Mouse (Mus musculus) c-Kit-positive CD71-positive TER-119-negative erythroid progenitor cells, embryonic 14.5 days (primary cell): ENCODE data around the gene Scamp2.

Source experiments
- DNase-seq: peaks from one replicate; pipeline ENCODE4 v3.0.0-alpha.2; 2013; ENCODE audit warnings: low read depth

The Scamp2 gene

DNA sequence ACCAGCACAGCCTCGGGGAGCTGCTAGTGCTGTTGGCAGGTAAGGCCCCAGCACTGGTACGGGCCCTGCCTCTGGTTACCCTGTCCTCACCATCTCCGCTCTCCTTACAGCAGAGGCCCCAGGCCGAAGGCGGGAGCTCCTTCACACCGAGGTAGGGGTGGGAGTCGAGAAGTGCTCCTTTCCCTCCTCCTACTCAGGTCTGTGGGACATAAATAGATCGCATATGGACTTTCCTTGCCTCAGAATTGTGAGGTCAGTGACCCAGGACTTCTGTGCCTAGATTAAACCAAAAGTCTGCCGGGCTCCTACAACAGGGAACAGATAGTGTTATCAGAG lies 33.4 kb downstream of the Scamp2 start:
- DNase-seq, result no peak

DNA sequence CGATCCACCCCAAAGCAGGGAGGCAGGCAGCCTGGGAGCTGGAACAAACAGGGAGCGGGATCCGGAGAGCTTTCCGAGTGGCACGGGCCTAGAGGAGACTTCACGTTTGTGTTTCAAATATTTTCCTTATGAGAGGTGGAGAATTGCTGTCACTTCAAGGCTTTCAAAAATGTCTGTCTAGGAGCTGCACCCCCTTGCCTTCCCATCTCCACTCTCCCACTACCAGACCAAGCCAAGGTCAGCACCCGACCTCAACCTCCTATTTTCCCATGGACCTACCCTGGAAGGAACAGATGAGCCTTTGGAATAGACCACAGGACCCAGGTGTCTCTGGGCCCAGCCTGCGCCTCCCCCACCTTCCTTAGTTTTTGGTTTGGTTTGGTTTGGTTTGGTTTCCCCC lies 36.5 kb downstream of the Scamp2 start:
- DNase-seq, result no peak

DNA sequence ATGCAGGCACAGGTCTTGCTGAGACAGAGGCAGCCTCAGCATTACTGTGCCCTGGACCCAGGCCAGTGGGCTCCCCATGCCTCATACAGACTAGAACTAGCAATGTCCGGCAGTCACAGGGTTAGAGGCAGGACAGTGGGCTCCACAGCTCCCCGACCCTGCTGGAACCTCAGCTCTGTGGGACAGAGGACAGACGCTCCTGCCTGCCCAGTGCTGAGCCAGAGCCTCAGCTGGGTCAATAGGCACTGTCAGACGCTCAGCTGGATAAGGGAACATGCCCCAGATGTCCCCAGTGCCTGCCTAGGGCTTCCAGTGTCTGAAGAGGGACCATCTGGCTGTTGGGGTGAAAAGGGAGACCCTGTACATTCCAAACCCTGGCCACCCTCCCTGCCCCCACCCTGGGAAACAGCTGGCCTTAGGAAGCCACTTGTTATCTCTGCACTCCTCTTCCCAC lies 37.2 kb downstream of the Scamp2 start:
- DNase-seq, result no peak

DNA sequence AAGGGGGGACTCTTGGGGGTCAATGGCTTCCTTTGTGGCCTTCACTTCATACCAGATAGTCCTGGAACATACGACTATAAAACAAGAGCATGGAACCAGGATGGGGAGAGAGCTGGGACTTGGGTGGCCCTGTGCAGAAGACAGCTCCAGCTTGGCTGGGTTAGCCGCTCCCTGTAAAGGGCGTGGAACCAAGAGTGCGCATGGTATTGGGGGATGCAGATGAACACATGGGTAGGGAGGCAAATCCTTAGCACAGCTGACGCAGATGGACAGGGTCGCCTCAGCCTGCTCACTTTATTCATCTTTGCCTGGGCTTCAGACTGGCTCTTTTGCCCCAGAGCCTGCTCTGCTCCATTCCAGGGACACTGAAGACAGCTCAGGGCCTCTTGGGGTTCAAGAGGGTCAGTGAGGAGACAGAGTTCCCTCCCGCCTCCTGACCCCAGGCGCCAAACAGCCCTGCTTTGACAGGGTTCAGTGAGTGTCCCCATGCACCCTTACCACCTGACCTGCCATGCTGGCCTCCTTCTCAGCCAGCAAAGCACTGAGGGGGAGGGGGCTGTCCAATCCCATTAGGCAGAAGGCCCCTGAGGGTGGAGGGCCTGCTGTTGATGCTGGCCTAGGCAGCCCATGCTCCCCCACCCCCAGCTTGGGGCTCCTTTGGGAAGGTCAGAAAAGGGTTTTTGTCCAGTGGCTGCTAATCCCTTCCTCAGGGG lies 38.3 kb downstream of the Scamp2 start:
- DNase-seq, result no peak

DNA sequence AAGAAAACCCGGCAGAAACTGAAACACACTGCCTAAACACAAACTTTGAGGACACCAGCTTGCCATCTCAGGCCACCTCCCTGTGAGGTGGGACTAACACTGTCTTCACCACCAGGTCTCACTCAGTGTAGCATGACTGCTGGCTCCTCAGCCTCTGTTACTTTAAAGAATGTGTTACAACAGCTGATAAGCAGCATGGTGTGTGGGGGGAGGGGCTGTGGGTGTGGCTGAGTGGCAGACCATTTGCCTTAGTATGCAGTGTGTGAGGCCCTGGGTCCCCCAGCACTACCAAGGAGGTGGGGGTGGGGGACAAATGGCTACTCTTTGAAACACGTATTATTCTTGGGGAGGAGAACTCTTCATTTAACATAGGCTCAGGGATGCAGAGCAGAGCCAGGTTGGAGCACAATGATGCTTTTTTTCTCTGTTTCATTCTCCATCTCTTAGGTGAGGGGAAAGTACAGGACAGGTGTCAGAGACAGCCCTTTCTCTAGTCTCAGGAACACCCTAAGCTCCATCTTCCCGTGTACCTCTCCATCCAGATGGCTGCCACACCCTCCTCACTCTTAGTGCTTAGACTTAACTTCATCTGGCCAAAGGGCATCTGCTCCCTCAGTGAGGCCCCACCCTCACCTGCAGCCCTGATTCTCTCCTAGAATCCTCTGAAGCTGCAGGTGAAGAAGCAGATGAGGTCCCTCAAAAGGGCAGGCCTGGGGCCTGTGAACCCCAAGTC lies 40.0 kb downstream of the Scamp2 start:
- DNase-seq, result peak; percentile 49

DNA sequence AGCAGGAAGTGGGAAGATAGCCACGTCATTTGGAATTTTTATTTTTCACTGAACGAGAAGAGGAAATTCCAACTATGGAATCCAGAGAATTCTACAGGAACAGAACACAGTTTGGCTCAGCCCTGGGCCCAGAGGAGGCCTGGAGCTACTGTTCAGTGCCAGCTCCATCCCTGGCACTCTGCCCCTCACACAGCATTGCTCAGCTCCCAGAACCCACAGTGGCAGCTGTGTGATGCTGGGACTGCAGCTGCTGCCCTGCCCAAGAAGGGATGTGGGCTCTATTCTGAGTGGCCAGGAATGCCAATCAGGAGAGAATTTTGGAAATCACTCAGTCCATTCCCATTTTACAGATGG lies 40.6 kb downstream of the Scamp2 start:
- no peak for DNase-seq

DNA sequence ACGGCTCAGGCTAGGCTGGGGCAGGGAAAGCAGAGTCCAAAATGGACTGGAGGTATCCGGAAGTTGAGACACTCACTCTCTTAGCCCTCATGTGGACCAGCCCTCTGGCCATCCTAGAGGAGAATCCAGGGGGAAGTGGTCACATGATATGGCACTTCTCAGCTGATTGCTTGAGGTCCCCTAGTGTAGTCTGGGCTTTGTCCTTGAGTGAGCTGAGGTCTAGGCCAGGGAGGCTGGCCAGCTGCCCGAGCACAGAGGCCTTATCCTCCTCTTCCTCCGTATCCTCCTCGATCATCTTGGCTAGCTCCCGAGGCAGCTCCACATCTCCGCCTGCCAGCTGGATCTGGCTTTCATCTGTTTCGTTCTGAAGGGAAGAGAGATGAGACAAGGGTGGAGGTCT lies 41.4 kb downstream of the Scamp2 start:
- no peak for DNase-seq

DNA sequence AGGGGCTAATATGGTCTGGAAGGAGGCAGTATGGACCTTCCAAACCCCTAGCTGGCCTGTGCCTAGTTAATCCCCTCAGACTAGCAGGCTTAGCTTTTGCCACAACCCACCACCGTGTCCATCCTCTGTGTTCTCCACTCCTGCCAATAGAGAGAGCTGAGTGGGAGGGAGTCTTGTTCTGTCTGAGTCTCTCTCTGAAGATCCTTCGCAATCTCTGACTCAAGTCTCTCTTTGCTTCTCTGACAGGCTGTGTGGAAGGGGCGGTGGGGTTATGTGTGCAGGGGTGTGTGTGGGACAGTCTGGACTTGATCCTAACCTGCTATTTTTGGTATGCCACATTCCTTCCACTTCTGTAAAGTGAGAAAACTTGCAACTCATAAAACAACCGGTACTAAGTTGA lies 44.1 kb downstream of the Scamp2 start:
- DNase-seq, result no peak

DNA sequence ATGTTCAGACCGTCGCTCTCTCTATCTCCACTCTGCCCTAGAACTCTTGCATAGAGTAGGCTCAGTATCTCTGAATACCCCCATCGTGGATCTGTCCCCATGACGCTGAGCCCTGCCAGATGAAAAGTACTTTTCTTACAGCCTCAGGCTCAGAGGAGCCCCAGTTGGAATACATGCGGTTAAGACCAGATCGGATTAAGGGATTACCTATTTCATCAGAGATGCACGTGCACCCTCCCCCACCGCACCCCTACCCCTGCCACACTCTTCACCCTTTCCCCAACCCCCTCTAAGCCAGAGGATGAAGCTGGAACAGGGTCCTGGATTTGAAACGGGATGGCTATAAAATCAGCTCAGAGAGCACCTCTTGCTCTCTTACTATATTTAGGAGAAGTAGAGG lies 44.8 kb downstream of the Scamp2 start:
- no peak for DNase-seq

DNA sequence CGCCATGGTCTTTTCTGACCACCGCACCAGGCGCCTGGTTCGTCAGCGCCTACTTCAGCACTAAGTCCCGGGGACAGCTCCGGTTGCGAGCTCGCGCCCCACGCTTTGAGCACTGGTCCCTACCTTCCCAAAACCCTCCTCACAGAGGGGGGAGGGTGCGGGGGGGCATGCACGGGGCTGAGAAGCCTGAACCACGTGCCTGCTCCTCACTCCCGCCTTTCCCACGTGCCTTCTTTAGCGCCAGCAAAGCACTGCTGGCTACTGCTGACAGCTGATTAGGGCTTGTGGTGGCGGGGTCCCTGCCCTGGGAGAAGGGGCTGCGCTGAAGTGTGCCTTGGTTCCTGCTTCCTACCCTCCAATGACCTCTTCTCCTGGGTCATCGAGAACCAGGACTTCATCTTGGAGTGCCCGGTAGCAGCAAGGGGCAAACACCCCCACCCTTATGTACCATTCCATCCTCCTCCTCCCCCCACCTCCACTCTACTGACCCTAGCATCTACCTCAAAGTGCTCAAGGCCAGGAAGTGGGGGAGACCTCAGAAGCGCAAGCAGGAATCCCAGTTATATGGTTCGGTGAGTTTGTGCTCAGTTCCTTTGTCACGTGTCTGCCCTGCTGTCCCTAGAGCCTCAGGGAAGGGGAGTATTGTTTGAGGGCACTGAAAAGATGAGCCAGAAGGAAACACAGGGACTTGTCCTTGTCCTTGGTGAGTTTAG lies 45.6 kb downstream of the Scamp2 start, which contains the start of gene Cplx3:
Cplx3 (minus strand) TSS at position 143 of the 713 bp plus-strand sequence.
- DNase-seq, result peak; percentile 34

DNA sequence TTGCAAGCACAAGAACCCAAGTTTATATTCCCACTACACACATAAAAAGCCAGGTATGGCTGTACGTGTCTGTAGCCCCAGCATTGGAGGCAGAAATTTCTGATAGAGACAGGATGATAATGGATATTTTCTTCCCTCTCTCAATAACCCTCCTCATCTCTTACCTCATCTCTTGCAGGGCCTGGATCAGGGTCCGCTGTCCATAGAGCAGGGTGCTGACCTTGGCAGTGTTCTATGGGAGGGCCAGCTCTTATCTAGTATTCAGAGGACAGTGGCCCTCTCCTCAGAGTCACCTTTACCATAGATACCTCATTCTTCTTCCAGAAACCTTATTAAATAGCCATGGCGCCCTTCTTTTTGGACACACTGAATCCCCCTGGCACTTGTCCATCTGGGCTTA lies 49.1 kb downstream of the Scamp2 start:
- no peak for DNase-seq

DNA sequence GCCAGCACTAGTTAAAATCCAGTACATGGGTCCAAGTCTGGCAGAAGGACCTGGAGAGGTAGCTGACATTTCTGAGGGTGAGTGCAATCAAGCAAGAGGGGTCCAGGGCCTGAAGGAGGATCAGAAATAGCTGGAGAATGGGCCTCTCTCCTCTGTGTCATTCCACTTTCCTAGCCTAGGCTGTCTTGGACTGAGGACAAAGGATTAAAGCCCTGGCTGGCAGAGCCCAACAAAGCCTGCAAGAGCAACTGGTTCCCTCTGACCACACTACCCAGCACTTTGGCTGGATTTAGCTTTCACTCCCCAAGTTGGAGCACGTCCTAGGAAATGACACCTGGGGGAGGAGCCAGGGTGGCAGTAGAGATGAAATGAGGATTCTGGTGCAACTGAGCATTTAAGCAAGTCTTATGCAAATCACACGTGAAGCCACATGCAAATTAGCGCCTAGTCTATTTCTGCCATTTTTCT lies 49.6 kb downstream of the Scamp2 start:
- DNase-seq, result no peak

DNA sequence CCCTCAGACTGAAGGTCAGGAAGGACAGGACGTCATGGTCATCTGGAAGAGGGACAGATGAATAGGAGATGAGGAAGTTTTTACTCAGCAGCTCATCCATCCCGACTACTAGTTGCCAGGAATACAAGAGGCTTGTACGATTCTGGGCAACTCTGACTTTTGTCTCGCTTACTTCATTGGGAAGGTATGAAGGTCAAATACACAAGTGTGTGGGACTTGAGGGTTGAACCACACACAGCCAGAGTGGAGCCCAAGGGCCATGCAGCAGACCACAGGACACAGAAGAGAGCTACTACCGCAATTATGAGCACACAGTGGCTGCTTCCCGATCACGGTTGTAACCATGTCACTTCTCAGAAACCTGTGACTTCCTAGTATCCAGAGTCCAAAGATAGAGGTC lies 51.8 kb downstream of the Scamp2 start:
- no peak for DNase-seq

DNA sequence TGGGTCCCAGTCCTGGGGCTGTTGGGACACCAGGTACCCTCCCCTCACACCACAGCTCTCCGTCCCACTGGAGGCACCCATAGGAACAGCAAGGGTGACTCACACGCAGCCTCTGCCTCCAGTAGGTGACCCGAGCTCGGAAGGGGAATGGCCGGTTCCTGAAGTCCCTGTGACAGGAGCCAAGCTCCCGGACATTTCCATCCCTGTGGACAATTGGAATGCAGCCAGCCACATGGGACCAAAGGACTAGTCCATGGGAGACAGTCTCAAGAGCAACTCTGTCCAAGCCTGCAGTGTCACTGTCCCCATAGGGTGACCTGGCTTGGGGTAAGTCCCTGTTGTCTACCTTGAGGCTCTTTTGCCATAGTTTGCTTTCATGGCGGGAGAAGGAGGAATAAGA lies 53.2 kb downstream of the Scamp2 start:
- DNase-seq, result no peak

DNA sequence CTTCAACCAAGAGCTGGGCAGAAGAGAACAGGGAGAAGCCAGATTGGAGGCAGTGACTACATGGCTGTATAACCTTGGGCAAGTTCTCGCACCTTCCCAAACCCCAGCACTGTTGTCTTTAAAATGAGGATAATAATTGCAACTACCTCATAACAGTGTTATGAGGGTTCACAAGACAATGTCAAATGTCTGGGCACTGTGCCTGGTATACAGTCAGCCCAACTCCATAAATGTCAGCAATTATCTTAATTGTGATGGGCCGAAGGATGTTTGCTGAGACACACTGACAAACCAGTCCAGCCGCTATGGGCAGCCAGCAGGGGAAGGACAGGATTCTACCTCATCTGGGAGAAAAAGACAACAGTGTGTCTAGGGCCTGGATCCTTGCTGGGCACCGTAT lies 54.0 kb downstream of the Scamp2 start:
- DNase-seq, result no peak

DNA sequence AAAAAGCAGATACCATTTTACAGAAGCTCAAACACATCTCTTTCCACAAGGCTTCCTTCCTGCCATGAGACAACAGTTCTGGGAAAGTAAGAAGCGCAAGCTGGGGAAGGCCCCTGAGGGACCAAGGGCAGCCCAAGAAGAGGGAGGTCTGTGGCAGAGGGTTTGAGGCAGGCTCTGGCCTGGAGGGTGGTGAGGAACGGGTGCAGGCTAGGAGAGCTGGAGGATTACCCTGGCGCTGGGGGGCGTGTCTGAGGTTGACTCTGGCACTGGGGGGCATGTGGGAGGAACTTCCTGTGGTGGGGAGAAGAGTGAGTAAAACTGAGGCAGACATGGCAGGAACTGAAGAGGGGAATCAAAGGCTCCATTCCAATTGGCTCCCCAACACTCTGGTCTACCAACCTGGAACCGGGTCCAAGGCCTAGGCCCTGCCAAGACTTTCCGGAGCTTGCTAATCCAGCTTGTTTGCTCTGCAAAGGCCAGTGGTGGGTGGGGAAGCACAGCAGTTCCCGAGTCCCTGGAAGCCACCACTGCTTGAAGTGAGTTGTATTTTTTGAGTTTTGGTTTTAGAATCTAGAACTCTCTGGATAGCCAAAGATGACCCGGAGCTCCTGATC lies 56.9 kb downstream of the Scamp2 start:
- DNase-seq, result no peak

DNA sequence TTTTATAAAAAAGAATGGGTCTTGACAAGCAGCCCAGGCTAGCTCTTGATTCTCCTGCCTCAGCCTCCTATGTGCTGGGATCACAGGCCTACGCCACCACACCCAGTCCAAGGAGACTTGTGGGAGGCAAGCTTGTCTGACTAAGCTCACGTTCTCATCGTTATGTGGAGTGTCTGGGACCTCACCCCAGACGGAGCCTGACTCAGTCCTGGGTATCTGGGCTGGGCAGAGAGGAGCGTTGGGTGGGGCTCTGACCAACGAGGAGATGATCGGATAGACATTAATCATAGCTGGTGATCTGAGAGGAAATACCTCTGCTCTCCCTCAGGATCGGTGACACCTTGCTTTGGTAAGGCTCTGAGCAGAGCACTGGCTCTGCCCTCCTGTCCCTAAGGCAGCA lies 58.1 kb downstream of the Scamp2 start:
- no peak for DNase-seq

DNA sequence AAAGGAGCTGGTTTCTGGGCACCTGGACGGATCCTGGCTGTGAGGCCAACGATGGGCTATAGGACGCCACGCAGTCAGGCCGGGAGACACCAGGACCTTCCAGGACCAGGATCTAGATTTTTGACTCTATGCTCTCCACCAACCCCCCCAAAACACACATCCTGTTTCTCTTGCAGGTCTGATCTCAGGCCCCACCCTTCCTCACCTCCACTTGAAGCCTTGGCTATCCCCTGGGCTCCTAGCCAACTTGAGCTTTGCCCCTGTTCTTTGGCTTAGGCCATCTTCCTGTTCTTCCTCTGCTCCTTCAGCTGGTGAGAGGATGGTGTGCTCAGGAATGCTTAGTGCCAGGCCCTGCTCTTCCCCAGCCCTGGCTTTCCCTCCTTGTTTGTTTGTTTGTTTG lies 59.9 kb downstream of the Scamp2 start, which contains the start of gene Lman1l:
Lman1l (minus strand) TSS at position 101 of the 400 bp plus-strand sequence.
- DNase-seq, result no peak

DNA sequence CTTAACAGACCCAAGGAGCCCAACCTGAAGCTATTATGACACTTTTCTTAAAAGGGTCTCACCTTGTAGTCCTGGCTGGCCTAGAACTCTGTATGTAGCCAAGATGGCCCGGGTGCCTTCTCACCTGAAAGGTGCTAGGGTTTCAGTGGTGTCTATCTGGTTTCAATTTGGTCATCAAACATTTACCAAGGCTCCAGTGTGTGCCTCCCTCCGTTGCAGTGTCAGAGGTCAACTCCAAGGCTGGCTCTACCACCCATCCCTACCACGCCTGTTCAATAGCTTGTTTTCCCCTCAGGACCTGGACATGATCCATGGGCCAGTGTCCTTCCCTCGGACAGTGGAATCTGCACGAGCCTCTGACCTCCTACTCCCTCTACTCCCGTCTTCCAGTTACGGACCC lies 63.6 kb downstream of the Scamp2 start:
- DNase-seq, result no peak

DNA sequence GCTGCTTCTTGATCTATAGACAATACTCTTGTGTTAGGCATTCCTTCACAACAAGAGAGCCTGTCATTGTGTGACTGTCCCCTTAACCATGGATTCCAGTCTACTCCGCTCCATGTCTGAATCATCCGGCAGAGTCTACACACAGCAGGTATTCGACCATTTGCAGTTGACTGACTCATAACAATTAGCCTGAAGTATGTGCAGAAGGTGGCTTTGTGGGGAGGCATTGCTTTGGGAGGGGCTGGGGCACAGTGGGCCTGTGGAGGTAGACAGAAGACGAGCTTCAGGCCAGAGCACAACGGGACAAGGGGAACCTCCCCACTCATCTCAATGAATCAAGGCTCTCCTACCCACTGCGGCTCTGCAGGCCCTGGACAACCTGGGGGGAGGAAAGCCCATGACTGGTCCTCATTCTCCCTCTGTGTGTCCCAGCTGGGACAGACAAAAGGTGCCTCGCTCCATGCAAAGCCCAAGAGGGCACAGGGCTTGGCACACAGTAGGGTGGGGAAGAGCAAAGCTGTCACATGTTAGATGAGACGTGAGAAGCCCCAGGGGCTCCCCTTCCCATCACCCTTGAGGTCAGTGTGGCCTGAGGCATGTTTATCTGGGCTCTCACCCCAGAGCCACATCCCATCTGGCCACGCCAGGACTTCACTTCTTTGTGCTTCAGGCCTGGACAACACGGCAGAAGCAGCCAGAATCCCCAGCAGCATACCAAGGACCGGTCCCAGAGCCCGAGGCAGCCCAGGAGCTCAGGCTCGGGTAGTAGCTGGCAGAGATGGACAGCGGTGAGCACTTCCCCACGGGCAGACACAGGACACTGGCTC lies 65.1 kb downstream of the Scamp2 start:
- no peak for DNase-seq

DNA sequence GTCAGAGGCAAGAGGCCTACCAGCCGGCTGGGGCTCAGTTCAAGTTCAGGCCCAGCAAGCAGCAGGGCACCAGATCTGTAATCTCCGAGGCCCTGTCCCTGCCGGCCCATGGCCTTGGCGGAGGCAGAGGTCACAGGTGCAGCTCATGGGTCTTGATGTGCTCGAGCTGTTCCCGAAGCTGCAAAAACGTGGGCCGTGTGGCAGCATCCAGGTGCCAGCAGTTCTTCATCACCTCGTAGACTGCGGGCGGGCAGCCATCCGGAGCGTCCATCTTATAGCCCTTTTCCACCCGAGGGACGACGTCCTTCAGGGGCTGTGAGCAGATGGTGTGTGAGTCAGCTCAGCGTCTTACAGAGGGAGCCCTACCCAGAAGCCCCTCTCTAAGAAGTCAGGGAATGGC lies 66.4 kb downstream of the Scamp2 start:
- no peak for DNase-seq

DNA sequence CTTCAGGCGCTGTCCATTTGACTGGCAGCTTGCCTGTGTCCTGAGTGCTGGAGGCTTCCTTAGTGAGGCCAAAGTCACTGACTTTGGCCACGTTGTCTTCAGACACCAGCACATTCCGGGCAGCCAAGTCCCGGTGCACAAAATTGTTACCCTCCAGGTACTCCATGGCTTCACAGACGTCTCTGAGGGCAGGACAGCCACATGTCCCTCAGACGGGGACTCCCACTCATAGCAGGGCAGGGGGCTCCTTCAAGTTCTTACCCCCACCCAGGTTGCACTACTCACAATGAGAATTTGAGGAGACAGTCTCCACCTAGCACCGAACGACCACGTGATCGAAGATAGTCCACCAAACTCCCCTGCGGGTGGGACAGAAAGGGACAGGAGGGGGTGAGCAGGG lies 67.1 kb downstream of the Scamp2 start:
- DNase-seq, result no peak
